Mouse (Mus musculus): Measurements from ENCODE around the gene Mitd1. TPM values are rescaled to one million over a fixed set of nuclear protein-coding genes. Genes with fewer than 3 reads are reported as not detected.

Mitd1 gene
- polyA plus RNA-seq, 1 experiment from 2014 or later = 28.7 TPM

DNA sequence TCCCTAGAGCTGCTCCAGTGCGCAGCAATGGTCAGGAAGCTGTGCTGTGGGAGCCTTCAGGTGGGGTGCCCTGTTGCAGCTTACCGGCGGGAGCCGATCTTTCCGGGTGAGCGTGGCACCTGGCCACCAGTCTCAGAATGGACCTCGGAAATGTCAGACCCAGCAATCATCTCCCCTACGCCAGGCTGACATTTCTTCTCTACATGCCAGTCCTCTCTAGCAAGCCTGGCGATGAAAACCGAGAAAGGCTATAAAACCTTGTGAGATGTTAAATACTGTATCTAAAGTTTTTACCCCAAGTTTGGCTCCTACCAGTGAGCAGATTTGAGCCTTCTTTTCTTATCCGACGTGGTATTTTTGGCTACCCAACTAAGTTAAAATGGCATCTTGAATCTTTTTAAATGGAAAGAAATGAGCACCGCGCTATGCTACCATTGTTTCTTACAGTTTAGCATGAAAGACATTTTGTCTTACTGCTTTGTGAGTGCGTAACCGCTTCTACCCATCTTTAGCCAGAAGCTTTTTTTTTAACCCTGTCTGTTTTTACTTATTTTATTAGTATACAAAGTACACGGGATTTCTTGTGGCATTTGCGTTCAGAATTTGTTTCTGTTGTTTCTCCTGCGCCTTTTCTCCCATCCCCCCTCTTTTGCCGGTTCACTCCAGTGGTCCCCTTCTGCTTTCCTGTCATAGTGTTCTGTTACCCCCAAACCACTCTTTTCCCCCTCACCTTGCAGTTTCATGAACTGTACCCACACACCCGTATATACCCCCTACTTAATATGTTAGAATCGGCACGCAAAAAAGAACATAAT, 24.6 kb downstream of the Mitd1 start:
- WGBS = 11% methylated on average over 23 of the region's 23 CpGs
- DNase-seq (ENCODE audit: low spot score) = no peak
- no peak for ATAC-seq (replicated peaks; ENCODE audit: low FRiP score)
- peak overlapping the region; percentile 61 for H3K4me3 ChIP-seq (ENCODE audit: low read depth, low read length)
- peak overlapping the region; percentile 70 for H3K9ac ChIP-seq (ENCODE audit: low read length)
- H3K9me3 ChIP-seq (ENCODE audit: control insufficient read depth, low read length) = no peaks in the 10 kb centered on the region
- no peaks in the 10 kb centered on the region; the same call in 1 of the 2 replicates for H3K4me1 ChIP-seq (replicated peaks; ENCODE audit: control insufficient read depth, insufficient read depth, low read length)
- peak overlapping the region; percentile 86 for H3K27ac ChIP-seq (ENCODE audit: low read depth, low read length)
- H3K27me3 ChIP-seq (ENCODE audit: control insufficient read depth, insufficient read depth, low read length) = no peaks in the 10 kb centered on the region; the same call in 1 of the 2 replicates
- no peaks in the 10 kb centered on the region for H3K36me3 ChIP-seq (ENCODE audit: control insufficient read depth, insufficient read depth, low read length)
- peak overlapping the region; percentile 74 for H3K4me2 ChIP-seq (ENCODE audit: low read depth, low read length, severe bottlenecking)

DNA sequence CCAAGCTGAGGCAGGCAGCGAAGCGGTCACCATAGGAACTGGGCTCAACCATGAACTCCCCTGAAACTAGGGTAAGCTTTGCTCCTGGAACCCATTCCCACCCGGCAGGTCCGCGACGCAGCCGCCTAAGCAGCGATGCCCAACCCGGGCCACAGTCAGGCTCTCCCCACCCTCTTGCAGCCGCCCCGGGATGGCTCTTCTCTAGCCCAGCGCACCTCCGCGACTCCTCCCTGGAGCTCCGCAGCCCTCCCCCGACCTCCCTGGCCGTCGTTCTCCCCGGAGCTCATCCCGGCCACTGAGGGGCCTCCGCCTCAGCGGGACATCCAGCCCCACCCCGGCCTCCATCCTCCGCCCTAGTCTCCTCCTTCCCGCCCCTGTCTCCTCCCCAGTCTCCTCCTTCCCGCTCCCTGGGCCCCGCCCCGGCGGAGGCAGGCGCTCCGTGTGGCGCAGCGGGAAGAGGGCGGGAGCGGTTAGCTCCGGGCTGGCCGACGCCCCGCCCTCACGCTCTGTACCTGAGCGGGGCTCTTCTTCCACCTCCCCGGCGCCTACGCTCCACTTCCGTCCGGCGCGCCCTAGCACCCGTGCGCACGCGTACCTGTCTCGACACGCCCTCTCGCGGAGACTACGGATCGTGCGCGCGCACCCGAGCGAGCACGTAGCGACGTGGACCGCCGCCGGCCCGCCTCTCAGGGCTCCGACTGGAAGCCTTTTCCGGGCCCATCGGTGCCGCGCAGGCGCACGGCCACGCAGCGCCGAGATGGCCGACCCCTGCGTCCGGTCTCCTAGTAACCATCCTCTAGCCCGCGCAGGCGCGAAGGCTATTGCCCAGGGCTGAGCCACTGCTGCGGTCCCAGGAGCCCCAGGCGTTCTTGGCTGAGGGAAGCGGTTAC, 25.5 kb downstream of the Mitd1 start:
- under 1% methylated on average over 63 of the region's 90 CpGs for WGBS
- Histone ChIP-seq H3K9ac (ENCODE audit: low read length) (peak overlapping the region; percentile 70), H3K36me3 (ENCODE audit: control insufficient read depth, insufficient read depth, low read length) (no peaks in the 10 kb centered on the region), H3K27me3 (ENCODE audit: control insufficient read depth, insufficient read depth, low read length) (no peaks in the 10 kb centered on the region; the same call in 1 of the 2 replicates), H3K4me2 (ENCODE audit: low read depth, low read length, severe bottlenecking) (peak overlapping the region; percentile 74), H3K27ac (ENCODE audit: low read depth, low read length) (peak overlapping the region; percentile 86), H3K4me1 (replicated peaks; ENCODE audit: control insufficient read depth, insufficient read depth, low read length) (no peaks in the 10 kb centered on the region; the same call in 1 of the 2 replicates), H3K4me3 (ENCODE audit: low read depth, low read length) (peak overlapping the region; percentile 61), H3K9me3 (ENCODE audit: control insufficient read depth, low read length) (no peaks in the 10 kb centered on the region)
- peak; percentile 100 for DNase-seq (ENCODE audit: low spot score)
- ATAC-seq (replicated peaks; ENCODE audit: low FRiP score) = peak; percentile 99

DNA sequence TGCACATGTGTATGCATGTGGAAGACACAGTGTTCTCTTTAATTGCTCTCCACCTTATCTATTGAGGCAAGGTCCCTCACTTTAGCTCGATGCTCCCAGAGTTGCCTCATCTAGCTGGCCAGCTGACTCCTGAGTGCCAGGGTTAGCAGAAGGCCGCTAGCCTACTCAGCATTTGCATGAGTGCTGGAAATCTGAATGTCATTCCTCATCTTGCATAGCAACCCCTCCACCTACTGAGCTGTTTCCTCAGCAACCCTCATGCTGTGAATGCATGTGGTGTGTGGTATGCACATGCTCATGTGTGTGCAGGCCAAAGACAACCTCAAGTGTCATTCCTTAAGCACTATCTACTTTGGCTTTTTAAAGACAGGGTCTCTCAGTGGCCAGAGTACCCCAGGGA, 39.5 kb downstream of the Mitd1 start:
- ATAC-seq (replicated peaks; ENCODE audit: low FRiP score) (no peak), DNase-seq (ENCODE audit: low spot score) (no peak)
- Histone ChIP-seq H3K4me2 (ENCODE audit: low read depth, low read length, severe bottlenecking) (no peak overlapping the region), H3K27ac (ENCODE audit: low read depth, low read length) (no peak overlapping the region), H3K36me3 (ENCODE audit: control insufficient read depth, insufficient read depth, low read length) (no peaks in the 10 kb centered on the region), H3K4me3 (ENCODE audit: low read depth, low read length) (no peak overlapping the region), H3K9me3 (ENCODE audit: control insufficient read depth, low read length) (no peaks in the 10 kb centered on the region), H3K9ac (ENCODE audit: low read length) (no peak overlapping the region), H3K27me3 (ENCODE audit: control insufficient read depth, insufficient read depth, low read length) (no peaks in the 10 kb centered on the region), H3K4me1 (replicated peaks; ENCODE audit: control insufficient read depth, insufficient read depth, low read length) (no peaks in the 10 kb centered on the region)
- 74% methylated on average over 2 of the region's 2 CpGs for WGBS

DNA sequence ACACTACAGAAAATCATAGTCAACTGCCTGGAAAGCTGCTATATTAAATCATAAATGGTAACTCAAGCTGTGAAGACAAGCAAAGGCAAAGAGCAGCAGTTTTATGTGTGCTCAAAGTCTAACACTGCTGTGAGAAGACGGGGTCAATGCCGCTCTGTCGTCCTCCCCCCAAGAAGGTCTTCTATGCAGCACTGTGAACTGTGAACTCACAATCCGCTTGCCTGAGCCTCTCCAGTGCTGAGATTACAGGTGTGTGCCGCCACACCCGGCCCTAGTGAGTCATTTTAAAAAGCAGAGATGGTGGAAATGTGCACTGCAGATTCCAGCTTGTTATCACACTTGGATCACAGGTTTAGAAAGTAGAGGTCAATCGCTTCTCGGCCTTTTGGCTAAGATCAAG, 43.3 kb downstream of the Mitd1 start:
- Histone ChIP-seq H3K4me3 (ENCODE audit: low read depth, low read length) (no peak overlapping the region), H3K27me3 (ENCODE audit: control insufficient read depth, insufficient read depth, low read length) (no peaks in the 10 kb centered on the region), H3K9ac (ENCODE audit: low read length) (no peak overlapping the region), H3K27ac (ENCODE audit: low read depth, low read length) (no peak overlapping the region), H3K4me1 (replicated peaks; ENCODE audit: control insufficient read depth, insufficient read depth, low read length) (no peaks in the 10 kb centered on the region), H3K36me3 (ENCODE audit: control insufficient read depth, insufficient read depth, low read length) (no peaks in the 10 kb centered on the region), H3K4me2 (ENCODE audit: low read depth, low read length, severe bottlenecking) (no peak overlapping the region), H3K9me3 (ENCODE audit: control insufficient read depth, low read length) (no peaks in the 10 kb centered on the region)
- DNase-seq (ENCODE audit: low spot score) = no peak
- no peak for ATAC-seq (replicated peaks; ENCODE audit: low FRiP score)
- WGBS = 87% methylated on average over 8 of the region's 8 CpGs

DNA sequence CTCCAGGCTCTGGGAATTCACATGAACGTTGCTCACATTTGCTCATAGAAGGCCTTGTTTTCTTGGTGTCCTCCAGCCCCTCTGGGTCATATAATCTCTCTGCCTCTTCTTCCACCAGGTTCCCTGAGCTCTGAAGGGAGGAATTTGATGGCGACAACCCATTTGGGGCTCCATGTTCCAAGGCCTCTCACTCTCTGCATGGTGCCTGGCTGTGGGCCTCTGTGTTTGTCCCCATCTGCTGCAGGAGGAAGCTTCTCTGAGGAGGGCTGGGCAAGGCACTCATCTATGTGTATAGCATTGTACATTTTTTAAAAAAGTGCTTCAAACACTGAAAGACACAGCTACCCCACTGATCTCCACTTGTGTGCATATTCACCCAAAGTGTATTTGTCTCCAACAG, 58.5 kb downstream of the Mitd1 start:
- H3K4me2 ChIP-seq (ENCODE audit: low read depth, low read length, severe bottlenecking) = no peak overlapping the region
- H3K4me1 ChIP-seq (replicated peaks; ENCODE audit: control insufficient read depth, insufficient read depth, low read length) = no peaks in the 10 kb centered on the region
- 84% methylated on average over 2 of the region's 2 CpGs for WGBS
- H3K27me3 ChIP-seq (ENCODE audit: control insufficient read depth, insufficient read depth, low read length) = no peaks in the 10 kb centered on the region
- H3K9me3 ChIP-seq (ENCODE audit: control insufficient read depth, low read length) = no peaks in the 10 kb centered on the region
- no peaks in the 10 kb centered on the region for H3K36me3 ChIP-seq (ENCODE audit: control insufficient read depth, insufficient read depth, low read length)
- no peak overlapping the region for H3K4me3 ChIP-seq (ENCODE audit: low read depth, low read length)
- H3K9ac ChIP-seq (ENCODE audit: low read length) = no peak overlapping the region
- DNase-seq (ENCODE audit: low spot score) = no peak
- no peak for ATAC-seq (replicated peaks; ENCODE audit: low FRiP score)
- no peak overlapping the region for H3K27ac ChIP-seq (ENCODE audit: low read depth, low read length)

Other genes starting within 250 kb of the Mitd1 start
- 0.68 and 0.86 TPM in 2 replicates for gene 2010300C02Rik, start 170.3 kb downstream of the Mitd1 start, polyA plus RNA-seq (2014; fragmentation: Nextera tagmentation; extraction: Ambion mirVana)
- 14.0 and 14.2 TPM in 2 replicates for gene Tsga10, start 24.0 kb downstream of the Mitd1 start, polyA plus RNA-seq (2014; fragmentation: Nextera tagmentation; extraction: Ambion mirVana)
- gene Lipt1, start 18.7 kb downstream of the Mitd1 start, polyA plus RNA-seq (2014; fragmentation: Nextera tagmentation; extraction: Ambion mirVana) = 8.6 and 9.1 TPM in 2 replicates
- gene Mrpl30, start 66 bp upstream of the Mitd1 start, polyA plus RNA-seq (2014; fragmentation: Nextera tagmentation; extraction: Ambion mirVana) = 210 and 234 TPM in 2 replicates
- gene Lyg2, start 26.1 kb upstream of the Mitd1 start, polyA plus RNA-seq (2014; fragmentation: Nextera tagmentation; extraction: Ambion mirVana) = not detected in 2 replicates
- gene Lyg1, start 67.3 kb upstream of the Mitd1 start, polyA plus RNA-seq (2014; fragmentation: Nextera tagmentation; extraction: Ambion mirVana) = not detected in 2 replicates
- 147 and 163 TPM in 2 replicates for gene Txndc9, start 107.5 kb upstream of the Mitd1 start, polyA plus RNA-seq (2014; fragmentation: Nextera tagmentation; extraction: Ambion mirVana)
- gene Eif5b, start 107.6 kb upstream of the Mitd1 start, polyA plus RNA-seq (2014; fragmentation: Nextera tagmentation; extraction: Ambion mirVana) = 30.2 and 32.6 TPM in 2 replicates
- gene Rev1, start 239.4 kb upstream of the Mitd1 start, polyA plus RNA-seq (2014; fragmentation: Nextera tagmentation; extraction: Ambion mirVana) = 44.0 and 44.6 TPM in 2 replicates

All from forebrain, embryonic 11.5 days (tissue).